Mouse (Mus musculus): Measurements from ENCODE around the gene Tlr9.

Gene Tlr9

GRCm38 (mm10) chr9:106222261-106222851, at the start of gene Tlr9:
TSS of gene Tlr9 (plus strand) at chr9:106222598.
- DNase-seq (ENCODE audit: low spot score in 2 of 2): no peak

DNA sequence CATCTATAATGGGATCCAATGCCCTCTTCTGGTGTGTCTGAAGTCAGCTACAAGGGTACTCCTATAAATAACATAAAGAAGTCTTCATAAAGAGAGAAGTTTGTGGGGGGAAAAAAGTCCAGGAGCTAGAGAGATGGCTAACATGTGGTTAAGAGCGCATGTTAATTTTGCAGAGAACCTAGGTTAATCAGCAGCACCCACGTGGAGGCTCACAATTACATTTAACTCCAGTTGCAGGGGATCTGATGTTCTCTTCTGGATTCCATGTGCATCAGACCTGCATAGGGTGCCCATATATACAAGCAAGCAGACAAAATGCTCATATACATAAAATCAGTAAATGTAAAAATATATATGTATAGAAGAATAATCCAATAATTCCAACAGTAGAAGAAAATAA, 49.0 kb upstream of the Tlr9 start:
- DNase-seq (ENCODE audit: low spot score in 2 of 2): no peak

GRCm38 (mm10) chr9:106175552-106176200, 46.7 kb upstream of the Tlr9 start:
- no peak for DNase-seq (ENCODE audit: low spot score in 2 of 2)

DNA sequence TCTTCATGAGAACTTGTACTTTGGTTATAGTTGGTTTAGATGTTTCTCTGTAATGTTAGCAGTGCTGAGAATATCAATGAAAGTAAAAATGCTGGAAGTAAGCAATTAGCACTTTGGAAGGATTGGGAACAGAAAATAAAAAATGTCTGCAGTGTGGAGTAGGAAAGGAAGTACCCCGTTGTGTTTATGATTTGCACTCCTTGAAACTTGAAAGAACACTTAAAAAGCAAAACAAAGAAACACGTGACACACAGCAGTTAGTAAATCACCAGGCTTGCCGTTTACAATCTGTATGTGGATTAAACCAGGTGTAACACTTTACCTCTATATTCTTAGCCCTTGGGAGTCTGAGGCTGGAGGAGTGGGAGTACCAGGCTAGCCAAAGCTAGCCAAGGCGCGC, 45.6 kb upstream of the Tlr9 start:
- DNase-seq (ENCODE audit: low spot score in 2 of 2): no peak

GRCm38 (mm10) chr9:106177799-106178198, 44.6 kb upstream of the Tlr9 start:
- DNase-seq (ENCODE audit: low spot score in 2 of 2): no peak

- no peak for DNase-seq (ENCODE audit: low spot score in 2 of 2)
Observed at GRCm38 (mm10) chr9:106179454-106179853, 42.9 kb upstream of the Tlr9 start.

DNA sequence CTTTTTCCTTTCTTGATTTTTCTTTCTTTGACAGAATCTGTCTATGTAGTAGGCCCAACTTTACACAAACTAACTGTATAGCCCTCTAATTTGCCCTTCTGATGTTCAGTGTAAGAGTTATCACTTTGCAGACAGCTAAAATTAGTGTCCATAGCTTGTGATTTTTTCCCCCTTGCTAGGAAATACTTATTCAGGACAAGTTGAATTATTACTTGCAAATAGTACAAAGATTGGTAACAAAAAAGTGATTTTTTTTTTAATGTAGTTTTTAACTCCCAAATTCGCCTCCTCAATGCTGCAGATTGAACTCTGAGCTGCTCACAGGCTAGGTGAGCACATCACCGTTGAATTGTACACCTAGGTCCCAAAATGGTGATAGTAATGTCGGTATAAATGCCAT, 42.4 kb upstream of the Tlr9 start:
- DNase-seq (ENCODE audit: low spot score in 2 of 2): no peak

DNA sequence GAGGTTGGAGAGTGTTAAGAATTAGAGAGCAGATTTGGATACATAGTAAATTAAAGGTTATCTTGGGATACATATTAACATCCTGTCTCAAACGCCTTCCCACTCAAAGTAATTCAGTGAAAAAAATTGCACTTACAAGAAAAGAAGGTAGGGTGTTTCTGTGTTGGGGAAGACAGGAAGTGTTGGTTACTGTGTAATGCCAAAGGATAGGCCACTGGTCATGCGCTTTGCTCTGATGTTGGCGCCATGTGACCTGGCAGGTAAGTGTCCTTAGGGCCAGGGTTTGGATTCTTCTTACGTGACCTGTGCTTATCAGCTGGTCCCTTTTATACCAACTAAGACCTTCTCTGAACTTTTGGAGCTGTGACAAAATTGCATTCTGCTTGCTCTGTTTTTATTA, 40.3 kb upstream of the Tlr9 start:
- no peak for DNase-seq (ENCODE audit: low spot score in 2 of 2)

- DNase-seq (ENCODE audit: low spot score in 2 of 2): no peak
Observed at GRCm38 (mm10) chr9:106183996-106184395, 38.4 kb upstream of the Tlr9 start.

DNA sequence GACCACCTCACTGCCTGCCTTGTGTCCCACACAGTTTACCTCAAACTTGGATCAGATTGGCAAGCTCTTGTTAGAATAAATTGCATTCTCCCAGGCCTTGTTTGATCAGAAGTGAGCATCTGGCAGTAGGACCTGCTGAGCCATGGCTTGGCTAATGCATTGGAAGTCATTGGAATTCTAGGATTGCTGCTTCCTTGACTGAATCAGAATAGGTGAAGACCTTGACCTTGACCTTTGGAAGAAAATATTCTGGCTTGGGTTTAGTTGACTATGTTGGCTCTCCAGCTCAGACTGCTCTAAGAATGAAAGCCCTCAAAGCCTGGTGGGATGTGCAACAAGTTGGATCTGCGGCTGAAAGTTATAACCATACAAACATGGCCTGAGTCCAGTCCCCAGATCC, 31.0 kb upstream of the Tlr9 start:
- DNase-seq (ENCODE audit: low spot score in 2 of 2): no peak

DNA sequence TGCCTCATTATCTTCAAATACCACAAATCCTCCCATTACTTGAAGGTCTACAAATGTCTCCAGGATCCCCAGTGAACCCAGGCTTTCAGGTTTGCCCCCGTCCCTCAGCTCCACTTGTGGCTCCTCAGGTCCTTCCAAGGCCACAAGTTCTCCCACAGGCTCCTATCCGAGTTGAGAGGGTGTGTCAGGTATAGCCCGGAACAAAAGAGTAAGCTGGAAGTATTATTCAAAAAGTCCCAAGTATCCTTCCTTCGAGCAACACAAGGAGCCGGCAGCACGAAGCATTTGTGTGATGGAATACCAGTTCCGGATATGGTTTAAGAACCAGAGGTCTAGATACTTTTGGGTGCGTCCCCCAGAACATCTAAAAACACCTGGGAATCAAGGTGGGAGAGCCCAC, 30.4 kb upstream of the Tlr9 start:
- DNase-seq (ENCODE audit: low spot score in 2 of 2): no peak

GRCm38 (mm10) chr9:106192998-106193397, 29.4 kb upstream of the Tlr9 start:
- DNase-seq (ENCODE audit: low spot score in 2 of 2): no peak

GRCm38 (mm10) chr9:106193930-106194807, 28.2 kb upstream of the Tlr9 start:
- no peak for DNase-seq (ENCODE audit: low spot score in 2 of 2)

GRCm38 (mm10) chr9:106195693-106196092, 26.7 kb upstream of the Tlr9 start:
- no peak for DNase-seq (ENCODE audit: low spot score in 2 of 2)

DNA sequence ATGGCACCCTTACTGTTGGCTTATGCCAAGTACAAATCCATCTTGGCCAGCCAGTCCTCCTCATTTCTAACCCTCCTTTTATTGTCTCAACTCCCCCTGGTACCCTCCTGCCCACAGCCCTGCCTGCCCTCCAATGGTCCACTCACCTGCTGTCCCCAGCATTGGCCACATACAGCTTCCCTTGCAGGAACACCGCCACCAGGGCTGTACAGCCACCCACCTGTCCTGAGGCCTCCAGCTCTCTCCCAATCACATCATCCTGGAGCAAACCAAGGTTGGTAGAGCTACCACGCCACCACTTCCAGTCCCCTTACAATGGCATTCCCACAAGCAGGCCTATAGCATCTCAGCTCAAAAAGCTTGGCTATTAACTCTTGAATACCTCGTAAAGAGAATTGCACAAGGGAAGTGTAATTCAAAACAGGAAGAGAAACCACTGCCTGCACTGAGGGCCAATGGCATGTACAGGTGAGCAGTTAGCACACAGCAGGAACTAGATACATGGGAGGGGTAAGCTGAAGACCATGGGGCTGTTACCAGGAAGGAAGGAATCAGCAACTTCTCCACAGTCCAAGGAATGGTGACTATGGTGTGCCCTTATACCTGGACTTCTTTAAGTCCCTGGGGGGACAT, 25.2 kb upstream of the Tlr9 start:
- DNase-seq (ENCODE audit: low spot score in 2 of 2): no peak

DNA sequence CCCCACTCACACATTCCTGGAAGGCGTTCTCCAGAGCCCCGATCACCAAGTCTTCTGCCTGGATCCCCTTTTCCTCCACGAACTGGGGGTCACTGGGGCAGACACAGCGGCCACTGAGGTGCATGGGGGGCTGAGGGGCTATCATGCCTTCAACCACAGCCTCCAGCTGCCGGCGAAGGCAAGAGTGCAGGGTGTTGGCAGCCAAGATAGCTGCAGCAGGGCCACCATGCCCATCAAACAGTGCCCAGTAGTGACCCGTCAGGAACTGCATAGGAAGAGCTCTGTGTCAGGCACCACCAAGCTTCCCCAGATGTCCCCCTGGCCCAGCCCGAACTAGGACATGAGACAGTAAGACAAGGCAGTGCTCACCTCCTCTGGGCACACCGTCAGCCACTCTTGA, 24.7 kb upstream of the Tlr9 start:
- no peak for DNase-seq (ENCODE audit: low spot score in 2 of 2)

GRCm38 (mm10) chr9:106198962-106199458, 23.4 kb upstream of the Tlr9 start:
- peak; percentile 74 to 79 for DNase-seq (ENCODE audit: low spot score in 2 of 2)

- DNase-seq (ENCODE audit: low spot score in 2 of 2): no peak
Observed at GRCm38 (mm10) chr9:106199535-106200272, 22.7 kb upstream of the Tlr9 start, which contains the start of gene Ppm1m. TSS of gene Ppm1m (minus strand) at chr9:106199746.

DNA sequence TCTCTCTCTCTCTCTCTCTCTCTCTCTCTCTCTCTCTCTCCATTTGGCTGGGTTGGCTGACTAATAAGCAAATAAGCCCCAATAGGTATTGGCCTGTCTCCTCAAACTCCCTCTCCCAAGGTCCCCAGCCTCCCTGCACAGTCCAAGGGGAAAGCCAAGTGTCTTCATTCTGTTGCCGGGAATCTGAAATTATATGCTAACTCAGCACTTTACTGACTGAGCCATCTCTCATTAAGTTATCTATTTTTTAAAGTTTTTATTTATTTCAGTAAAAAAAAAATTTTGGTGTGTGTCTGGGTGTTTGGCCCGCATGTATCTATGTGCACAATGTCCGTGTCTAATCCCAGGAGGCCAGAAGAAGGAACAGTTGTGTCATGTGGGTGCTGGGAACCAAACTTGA, 20.5 kb upstream of the Tlr9 start:
- no peak for DNase-seq (ENCODE audit: low spot score in 2 of 2)

GRCm38 (mm10) chr9:106202819-106203636, 19.4 kb upstream of the Tlr9 start, which contains the start of gene Twf2:
TSS of gene Twf2 (plus strand) at chr9:106203108.
- DNase-seq (ENCODE audit: low spot score in 2 of 2): peak; percentile 96

All from heart, adult 9 months (tissue).